Mouse (Mus musculus): ENCODE results near the gene Esr2. TPM values are rescaled to one million over a fixed set of nuclear protein-coding genes. Genes with fewer than 3 reads are reported as not detected.
A peak's percentile ranks its signal among the peaks of the same experiment; 100 is the strongest.

The Esr2 gene
- polyA plus RNA-seq, 1 experiment, result 0.07 TPM

DNA sequence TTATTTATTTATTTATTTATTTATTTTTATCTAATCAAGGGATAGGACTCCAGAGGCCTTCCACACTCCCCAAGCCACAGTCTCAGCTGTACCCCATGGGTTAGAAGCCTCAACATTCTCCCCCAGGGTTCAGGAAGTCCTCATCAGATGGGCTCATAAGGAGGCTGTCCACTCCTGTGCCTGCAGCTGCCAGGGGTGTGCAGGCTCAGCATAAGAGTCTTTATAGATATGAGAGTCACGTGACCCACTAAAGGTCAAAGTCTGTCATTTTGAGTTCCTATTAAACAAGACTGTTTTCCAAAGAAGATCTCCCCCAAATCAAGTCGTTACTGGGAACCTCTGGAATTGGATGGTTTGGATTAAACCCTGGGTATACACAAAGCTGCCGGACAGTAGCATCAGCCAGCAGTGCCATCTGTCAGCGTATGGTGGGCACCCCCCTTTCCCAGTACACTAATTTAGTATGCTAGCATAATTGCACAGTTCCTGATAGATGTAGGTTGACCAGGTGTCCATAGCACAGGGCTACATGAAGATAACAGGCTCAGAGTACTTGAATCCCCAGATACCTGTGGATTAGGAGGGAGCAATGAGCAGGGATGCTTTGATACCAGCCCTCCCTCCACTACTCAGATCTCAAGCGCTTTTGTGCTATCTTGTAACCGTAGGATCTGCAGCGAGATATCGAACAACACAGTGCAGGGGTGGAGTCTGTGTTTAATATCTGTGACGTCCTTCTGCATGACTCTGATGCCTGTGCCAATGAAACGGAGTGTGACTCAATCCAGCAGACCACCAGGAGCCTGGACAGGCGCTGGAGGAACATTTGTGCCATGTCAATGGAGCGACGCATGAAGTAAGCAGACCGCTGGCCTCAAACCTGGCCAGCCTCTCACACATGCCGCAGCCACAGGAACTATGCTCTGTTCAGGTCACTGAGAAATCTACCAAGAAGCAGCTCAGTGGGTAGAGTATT lies 83.2 kb downstream of the Esr2 start:
- Histone ChIP-seq H3K4me3 (replicated peaks; ENCODE audit: insufficient read depth, low read depth, low read length) (no peak overlapping the region), H3K27ac (ENCODE audit: insufficient read depth, low read length) (no peak overlapping the region), H3K4me1 (ENCODE audit: control insufficient read depth, insufficient read depth, low read length) (peaks cover 13% of the 10 kb centered on the region), H3K27me3 (ENCODE audit: control insufficient read depth, insufficient read depth, low read length) (no peaks in the 10 kb centered on the region)
- TF ChIP-seq CTCF (IDR thresholded peaks at IDR 0.05; ENCODE audit: borderline replicate concordance, insufficient read depth, low read depth, low read length), result no peak
- TF ChIP-seq POLR2A (IDR thresholded peaks at IDR 0.05; ENCODE audit: borderline replicate concordance, insufficient read depth, low read length), result no peak
- WGBS, result 61% methylated on average over 15 of the region's 15 CpGs
- no peak for DNase-seq

DNA sequence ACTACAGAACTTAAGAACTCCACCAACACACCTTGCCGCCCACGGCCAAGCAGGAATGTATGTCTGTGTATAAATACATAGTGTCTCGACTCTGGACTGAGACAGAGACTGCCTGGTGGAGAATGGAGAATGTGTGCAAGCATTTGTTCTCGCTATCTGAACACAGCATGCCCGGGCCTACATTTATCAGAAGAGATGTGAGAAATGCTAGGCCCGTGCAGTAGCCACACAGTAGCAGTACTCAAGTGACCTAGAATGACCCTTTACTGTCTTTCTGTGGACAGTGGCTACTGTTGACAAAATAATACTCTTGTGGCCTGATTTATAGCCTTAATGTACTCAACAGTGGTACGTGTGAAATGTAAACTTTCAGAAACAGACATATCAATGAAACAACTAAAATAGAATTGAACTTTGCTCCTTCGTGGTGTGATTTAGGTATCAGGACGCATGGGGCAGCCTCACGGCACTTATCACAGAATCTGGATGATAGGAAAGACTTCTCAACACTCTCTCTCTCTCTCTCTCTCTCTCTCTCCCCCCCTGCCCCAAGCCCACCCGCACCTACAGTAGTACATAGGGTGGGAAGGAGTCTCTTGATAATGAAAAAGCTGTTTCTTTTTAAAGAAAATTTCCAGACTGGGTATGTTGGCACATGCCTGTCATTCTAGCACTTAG lies 84.1 kb downstream of the Esr2 start:
- TF ChIP-seq POLR2A (IDR thresholded peaks at IDR 0.05; ENCODE audit: borderline replicate concordance, insufficient read depth, low read length) (no peak), CTCF (IDR thresholded peaks at IDR 0.05; ENCODE audit: borderline replicate concordance, insufficient read depth, low read depth, low read length) (no peak)
- Histone ChIP-seq H3K27ac (ENCODE audit: insufficient read depth, low read length) (no peak overlapping the region), H3K4me1 (ENCODE audit: control insufficient read depth, insufficient read depth, low read length) (peaks cover 13% of the 10 kb centered on the region), H3K27me3 (ENCODE audit: control insufficient read depth, insufficient read depth, low read length) (no peaks in the 10 kb centered on the region), H3K4me3 (replicated peaks; ENCODE audit: insufficient read depth, low read depth, low read length) (no peak overlapping the region)
- 93% methylated on average over 11 of the region's 11 CpGs for WGBS
- DNase-seq, result no peak

DNA sequence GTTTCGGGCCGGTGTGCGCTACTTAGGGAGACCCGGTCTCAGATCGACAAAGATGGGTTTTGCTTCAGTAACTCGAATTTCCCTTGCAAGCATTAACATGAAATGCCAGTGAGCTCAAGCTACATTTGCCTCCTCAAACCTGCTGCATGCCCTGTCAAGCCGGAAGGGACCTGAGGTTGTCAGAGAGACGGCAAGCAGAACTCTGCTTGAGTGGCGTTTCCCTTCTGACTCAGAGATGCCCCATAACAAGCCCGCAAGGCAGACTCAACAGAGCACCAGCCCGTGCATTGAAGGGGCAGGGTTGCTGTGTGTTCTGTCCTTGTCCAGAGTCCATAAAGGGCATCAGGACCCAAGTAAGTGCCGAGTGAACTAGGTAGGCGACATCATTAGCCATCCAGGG lies 90.0 kb downstream of the Esr2 start:
- Histone ChIP-seq H3K27ac (ENCODE audit: insufficient read depth, low read length) (no peak overlapping the region), H3K4me3 (replicated peaks; ENCODE audit: insufficient read depth, low read depth, low read length) (no peak overlapping the region), H3K4me1 (ENCODE audit: control insufficient read depth, insufficient read depth, low read length) (peaks cover 15% of the 10 kb centered on the region), H3K27me3 (ENCODE audit: control insufficient read depth, insufficient read depth, low read length) (no peaks in the 10 kb centered on the region)
- DNase-seq, result no peak
- 89% methylated on average over 13 of the region's 13 CpGs for WGBS
- TF ChIP-seq POLR2A (IDR thresholded peaks at IDR 0.05; ENCODE audit: borderline replicate concordance, insufficient read depth, low read length) (no peak), CTCF (IDR thresholded peaks at IDR 0.05; ENCODE audit: borderline replicate concordance, insufficient read depth, low read depth, low read length) (no peak)

GRCm38 (mm10) chr12:76085956-76086905 lies 90.8 kb downstream of the Esr2 start:
- TF ChIP-seq CTCF (IDR thresholded peaks at IDR 0.05; ENCODE audit: borderline replicate concordance, insufficient read depth, low read depth, low read length) (no peak), POLR2A (IDR thresholded peaks at IDR 0.05; ENCODE audit: borderline replicate concordance, insufficient read depth, low read length) (no peak)
- no peak for DNase-seq
- H3K4me3 ChIP-seq (replicated peaks; ENCODE audit: insufficient read depth, low read depth, low read length), result no peak overlapping the region
- WGBS, result 88% methylated on average over 15 of the region's 15 CpGs
- no peaks in the 10 kb centered on the region for H3K27me3 ChIP-seq (ENCODE audit: control insufficient read depth, insufficient read depth, low read length)
- H3K27ac ChIP-seq (ENCODE audit: insufficient read depth, low read length), result no peak overlapping the region
- peaks cover 15% of the 10 kb centered on the region for H3K4me1 ChIP-seq (ENCODE audit: control insufficient read depth, insufficient read depth, low read length)

DNA sequence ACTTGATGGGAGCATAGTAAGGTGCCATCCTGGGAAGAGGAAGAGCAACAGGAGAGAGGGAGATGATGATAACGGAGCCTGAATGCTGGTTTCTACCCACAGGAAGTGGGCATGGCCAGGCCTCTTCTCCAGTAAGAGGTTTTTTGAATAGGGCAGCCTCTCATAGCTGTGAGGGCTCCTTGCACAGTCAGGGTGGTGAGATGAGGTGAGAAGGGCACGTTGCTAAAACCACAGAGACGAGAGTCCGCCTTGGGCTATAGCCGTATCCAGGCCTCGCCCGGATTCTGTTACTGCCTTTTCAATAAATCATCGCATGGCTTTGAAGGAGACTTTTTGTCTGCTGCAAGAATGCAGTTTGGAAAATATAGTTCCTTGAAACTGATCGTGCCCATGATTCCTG lies 92.0 kb downstream of the Esr2 start:
- no peak for DNase-seq

DNA sequence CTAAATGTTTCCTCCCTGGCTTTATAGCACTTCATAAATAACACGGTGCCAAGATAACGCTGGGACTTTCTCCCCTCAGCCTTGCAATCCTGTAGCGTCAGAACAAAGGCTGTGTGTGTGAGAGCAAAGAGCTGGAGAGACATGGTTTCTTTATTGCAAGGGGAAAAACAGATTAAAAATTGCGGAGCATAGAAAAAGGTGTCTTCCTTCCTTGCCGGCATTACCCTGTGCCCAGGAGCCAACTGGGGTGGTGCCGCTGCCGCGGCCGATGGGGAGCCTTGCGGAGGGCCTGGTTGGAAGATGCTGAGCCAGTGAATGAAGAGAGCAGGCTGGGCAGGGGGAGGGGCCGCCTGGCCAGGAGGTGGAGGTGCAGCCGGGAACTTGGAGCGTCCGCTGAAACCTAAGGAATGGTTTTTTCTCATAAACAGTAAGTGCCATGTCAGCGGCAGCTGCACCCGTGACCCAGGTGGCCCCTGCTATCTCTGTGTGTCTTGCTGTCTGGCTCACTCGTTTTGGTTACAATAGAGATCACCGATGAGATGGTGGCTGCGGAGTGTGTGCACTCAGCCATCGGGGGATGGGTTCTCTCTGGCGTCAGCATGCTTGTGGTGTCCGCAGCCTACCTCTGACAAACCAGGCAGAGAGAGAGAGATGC lies 95.4 kb downstream of the Esr2 start:
- DNase-seq, result peak; percentile 92 to 93
- 2% methylated on average over 22 of the region's 22 CpGs for WGBS
- Histone ChIP-seq H3K27me3 (ENCODE audit: control insufficient read depth, insufficient read depth, low read length) (no peaks in the 10 kb centered on the region), H3K4me3 (replicated peaks; ENCODE audit: insufficient read depth, low read depth, low read length) (peak overlapping the region; percentile 85), H3K27ac (ENCODE audit: insufficient read depth, low read length) (peak overlapping the region; percentile 85), H3K4me1 (ENCODE audit: control insufficient read depth, insufficient read depth, low read length) (peaks cover 12% of the 10 kb centered on the region)
- TF ChIP-seq POLR2A (IDR thresholded peaks at IDR 0.05; ENCODE audit: borderline replicate concordance, insufficient read depth, low read length) (peak; percentile 62; the same call in 1 of the 2 replicates), CTCF (IDR thresholded peaks at IDR 0.05; ENCODE audit: borderline replicate concordance, insufficient read depth, low read depth, low read length) (no peak; the same call in 1 of the 2 replicates)

More for the DNA sequence above, 92.0 kb downstream of the Esr2 start:
- H3K27me3 ChIP-seq (ENCODE audit: control insufficient read depth, insufficient read depth, low read length), result no peaks in the 10 kb centered on the region
- no peak overlapping the region for H3K27ac ChIP-seq (ENCODE audit: insufficient read depth, low read length)
- peaks cover 15% of the 10 kb centered on the region for H3K4me1 ChIP-seq (ENCODE audit: control insufficient read depth, insufficient read depth, low read length)
- WGBS, result 91% methylated on average over 9 of the region's 9 CpGs
- TF ChIP-seq POLR2A (IDR thresholded peaks at IDR 0.05; ENCODE audit: borderline replicate concordance, insufficient read depth, low read length) (no peak), CTCF (IDR thresholded peaks at IDR 0.05; ENCODE audit: borderline replicate concordance, insufficient read depth, low read depth, low read length) (no peak)
- no peak overlapping the region for H3K4me3 ChIP-seq (replicated peaks; ENCODE audit: insufficient read depth, low read depth, low read length)

All from cerebellum, adult 2 months (tissue).